Mouse (Mus musculus): ENCODE data around the gene Glrx5. TPM values are rescaled to one million over a fixed set of nuclear protein-coding genes. Genes with fewer than 3 reads are reported as not detected.

Glrx5 gene
- polyA plus RNA-seq, 1 experiment = 69.7 TPM

DNA sequence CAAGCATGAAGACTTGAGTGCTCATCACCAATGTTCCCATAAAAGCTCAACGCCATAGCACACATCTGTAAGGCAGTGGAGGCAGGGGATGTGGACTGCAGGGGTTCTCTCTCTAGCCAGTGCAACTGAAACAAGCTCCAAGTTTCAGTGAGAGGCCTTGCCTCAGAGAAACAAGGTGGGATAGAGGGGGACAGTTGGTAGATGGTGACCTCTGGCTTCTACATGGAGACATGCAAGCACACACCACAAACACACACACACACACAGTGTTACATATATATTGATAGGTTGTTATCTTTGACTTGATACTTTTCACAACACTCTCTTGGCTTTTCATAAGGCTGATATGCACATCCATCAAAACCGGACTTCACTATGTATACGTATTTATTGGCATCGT, 20.2 kb upstream of the Glrx5 start:
- TF ChIP-seq CTCF (IDR thresholded peaks at IDR 0.05; ENCODE audit: extremely low read depth, insufficient read depth, low read length) (no peak), POLR2A (IDR thresholded peaks at IDR 0.05; ENCODE audit: extremely low read depth, insufficient read depth, low read length) (no peak)
- H3K27ac ChIP-seq (ENCODE audit: insufficient read depth, low read length) = no peak overlapping the region
- H3K4me1 ChIP-seq (ENCODE audit: control insufficient read depth, insufficient read depth, low read length) = peaks cover 1% of the 10 kb centered on the region; the same call in 1 of the 2 replicates
- H3K4me3 ChIP-seq (ENCODE audit: insufficient read depth, low read length) = no peak overlapping the region

- H3K27ac ChIP-seq (ENCODE audit: insufficient read depth, low read length) = no peak overlapping the region
- peaks cover 1% of the 10 kb centered on the region; the same call in 1 of the 2 replicates for H3K4me1 ChIP-seq (ENCODE audit: control insufficient read depth, insufficient read depth, low read length)
- H3K4me3 ChIP-seq (ENCODE audit: insufficient read depth, low read length) = no peak overlapping the region
- no peak for TF ChIP-seq CTCF (IDR thresholded peaks at IDR 0.05; ENCODE audit: extremely low read depth, insufficient read depth, low read length)
- TF ChIP-seq POLR2A (IDR thresholded peaks at IDR 0.05; ENCODE audit: extremely low read depth, insufficient read depth, low read length) = no peak
Observed at GRCm38 (mm10) chr12:105013065-105013464, 19.4 kb upstream of the Glrx5 start.

DNA sequence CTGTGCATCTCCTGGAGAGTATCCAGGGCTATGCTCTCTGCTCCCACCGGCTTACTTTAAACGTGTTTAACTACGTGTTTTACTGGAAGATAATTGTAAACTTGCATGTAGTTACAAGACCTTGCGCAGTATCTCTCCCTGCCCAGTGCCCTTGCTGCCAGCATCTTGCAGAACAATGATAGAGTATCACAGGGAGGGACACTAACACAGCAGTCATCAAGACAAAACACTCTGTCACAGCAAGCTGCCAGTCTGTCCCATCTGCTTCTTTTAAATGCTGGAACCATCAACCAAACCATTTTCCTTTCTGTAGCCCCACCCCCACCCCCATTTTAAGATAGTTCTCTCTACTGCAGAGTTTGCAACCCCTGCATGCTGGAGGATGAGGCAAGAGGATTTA, 16.3 kb upstream of the Glrx5 start:
- TF ChIP-seq CTCF (IDR thresholded peaks at IDR 0.05; ENCODE audit: extremely low read depth, insufficient read depth, low read length) (no peak), POLR2A (IDR thresholded peaks at IDR 0.05; ENCODE audit: extremely low read depth, insufficient read depth, low read length) (no peak)
- Histone ChIP-seq H3K4me3 (ENCODE audit: insufficient read depth, low read length) (no peak overlapping the region), H3K27ac (ENCODE audit: insufficient read depth, low read length) (no peak overlapping the region), H3K4me1 (ENCODE audit: control insufficient read depth, insufficient read depth, low read length) (0 out of 2 replicates have a peak, but pooled peaks cover 1% of the 10 kb centered on the region)

GRCm38 (mm10) chr12:105016639-105017038, 15.8 kb upstream of the Glrx5 start:
- 0 out of 2 replicates have a peak overlapping the region, but pooled peaks have one; percentile 25 for H3K27ac ChIP-seq (ENCODE audit: insufficient read depth, low read length)
- 0 out of 2 replicates have a peak, but pooled peaks cover 1% of the 10 kb centered on the region for H3K4me1 ChIP-seq (ENCODE audit: control insufficient read depth, insufficient read depth, low read length)
- TF ChIP-seq CTCF (IDR thresholded peaks at IDR 0.05; ENCODE audit: extremely low read depth, insufficient read depth, low read length) (no peak), POLR2A (IDR thresholded peaks at IDR 0.05; ENCODE audit: extremely low read depth, insufficient read depth, low read length) (no peak)
- no peak overlapping the region for H3K4me3 ChIP-seq (ENCODE audit: insufficient read depth, low read length)

DNA sequence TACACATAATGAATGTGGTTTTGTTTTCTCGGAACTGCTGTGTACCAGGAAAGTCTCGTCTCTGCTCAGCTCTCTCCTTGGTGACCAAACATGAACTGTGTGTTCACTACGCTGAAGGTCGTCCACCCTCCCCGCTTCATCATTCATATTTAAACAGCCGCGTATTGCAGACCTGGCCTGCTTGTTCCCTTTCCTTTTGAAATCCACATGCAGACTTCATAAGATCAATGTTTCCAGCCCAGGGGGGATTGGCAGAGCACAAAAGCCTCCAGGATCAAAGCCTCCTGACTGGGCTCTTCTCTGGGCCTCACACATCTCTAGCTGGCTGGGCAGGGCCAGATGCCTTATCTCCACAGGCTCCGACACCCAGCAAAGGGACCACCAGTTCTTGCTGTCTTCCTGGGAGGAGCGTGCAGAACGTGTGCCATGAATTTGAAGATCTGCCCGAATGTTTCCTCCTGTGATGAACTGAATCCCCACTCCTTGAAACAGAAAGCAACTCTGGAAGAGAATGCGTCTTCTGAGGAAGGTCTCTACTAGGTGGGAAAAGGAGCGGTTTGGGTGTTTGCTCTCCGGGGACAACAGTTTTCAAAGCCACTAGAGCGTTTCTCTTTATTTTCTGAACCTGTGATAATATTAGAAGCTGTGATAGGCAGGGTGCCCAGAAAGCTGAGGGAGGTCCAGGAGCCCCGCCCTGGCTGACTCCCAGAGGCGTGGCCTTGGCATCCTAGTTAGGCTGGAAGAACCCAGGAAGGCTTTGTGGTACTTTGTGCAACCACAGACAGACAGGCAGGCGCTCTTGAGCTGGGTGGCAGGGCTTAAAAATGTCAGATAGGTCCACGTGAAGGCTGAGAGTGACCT, 12.9 kb upstream of the Glrx5 start:
- Histone ChIP-seq H3K4me3 (ENCODE audit: insufficient read depth, low read length) (no peak overlapping the region), H3K27ac (ENCODE audit: insufficient read depth, low read length) (peak overlapping the region; percentile 5), H3K4me1 (ENCODE audit: control insufficient read depth, insufficient read depth, low read length) (0 out of 2 replicates have a peak, but pooled peaks cover 1% of the 10 kb centered on the region)
- no peak for TF ChIP-seq CTCF (IDR thresholded peaks at IDR 0.05; ENCODE audit: extremely low read depth, insufficient read depth, low read length)
- no peak for TF ChIP-seq POLR2A (IDR thresholded peaks at IDR 0.05; ENCODE audit: extremely low read depth, insufficient read depth, low read length)

DNA sequence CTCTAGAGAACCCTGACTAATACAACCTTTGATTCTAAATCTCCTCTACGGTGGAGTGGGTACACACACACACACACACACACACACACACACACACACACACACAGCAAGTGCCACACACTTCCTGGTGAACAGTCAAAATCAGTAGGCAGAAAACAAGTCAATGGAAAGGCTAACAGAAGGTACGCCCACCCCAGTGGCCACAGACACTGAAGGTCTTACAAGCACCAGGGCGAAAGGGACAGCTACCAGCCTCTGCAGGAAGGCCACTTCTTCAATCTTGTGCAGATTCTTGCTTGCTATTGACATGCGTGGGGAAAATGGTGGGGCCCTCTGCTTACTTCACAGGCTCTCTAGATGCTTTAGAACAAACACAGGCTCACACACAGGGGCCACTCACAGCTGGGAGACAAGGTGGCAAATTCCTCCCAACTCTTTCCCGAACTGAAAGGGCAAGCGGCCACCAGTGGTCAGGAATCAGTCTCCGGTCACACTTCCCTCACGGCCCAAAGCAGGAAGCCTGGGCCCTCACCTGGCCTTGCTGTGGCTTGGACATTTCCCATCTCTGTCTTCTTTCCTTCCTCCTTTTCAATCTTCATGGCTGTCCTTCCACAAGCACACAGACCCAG, 10.9 kb upstream of the Glrx5 start:
- TF ChIP-seq POLR2A (IDR thresholded peaks at IDR 0.05; ENCODE audit: extremely low read depth, insufficient read depth, low read length) (no peak), CTCF (IDR thresholded peaks at IDR 0.05; ENCODE audit: extremely low read depth, insufficient read depth, low read length) (no peak)
- Histone ChIP-seq H3K4me3 (ENCODE audit: insufficient read depth, low read length) (no peak overlapping the region), H3K4me1 (ENCODE audit: control insufficient read depth, insufficient read depth, low read length) (0 out of 2 replicates have a peak, but pooled peaks cover 1% of the 10 kb centered on the region), H3K27ac (ENCODE audit: insufficient read depth, low read length) (no peak overlapping the region)

GRCm38 (mm10) chr12:105022141-105022540, 10.3 kb upstream of the Glrx5 start:
- no peak overlapping the region for H3K4me3 ChIP-seq (ENCODE audit: insufficient read depth, low read length)
- 0 out of 2 replicates have a peak, but pooled peaks cover 1% of the 10 kb centered on the region for H3K4me1 ChIP-seq (ENCODE audit: control insufficient read depth, insufficient read depth, low read length)
- no peak overlapping the region for H3K27ac ChIP-seq (ENCODE audit: insufficient read depth, low read length)
- TF ChIP-seq POLR2A (IDR thresholded peaks at IDR 0.05; ENCODE audit: extremely low read depth, insufficient read depth, low read length) = no peak
- TF ChIP-seq CTCF (IDR thresholded peaks at IDR 0.05; ENCODE audit: extremely low read depth, insufficient read depth, low read length) = no peak

DNA sequence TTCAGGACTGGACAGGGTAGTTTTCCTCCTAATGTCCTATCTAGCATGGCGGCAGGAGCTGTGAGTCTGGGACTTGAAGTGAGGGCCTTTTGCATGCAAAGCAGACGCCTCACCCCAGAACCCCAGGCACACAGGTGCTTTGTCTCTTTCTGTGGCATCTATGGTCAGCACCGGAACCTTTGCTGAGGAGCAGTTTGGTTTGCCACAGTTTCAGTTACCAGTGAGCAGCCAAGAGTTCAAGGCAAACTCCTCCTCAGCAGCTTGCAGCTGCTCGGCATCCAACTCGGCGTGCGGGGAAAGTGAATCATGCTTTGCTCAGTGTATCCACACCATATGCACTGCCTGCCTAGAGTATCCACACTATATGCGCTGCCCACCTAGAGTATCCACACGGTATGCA, 9.7 kb upstream of the Glrx5 start:
- H3K27ac ChIP-seq (ENCODE audit: insufficient read depth, low read length) = no peak overlapping the region
- no peak for TF ChIP-seq POLR2A (IDR thresholded peaks at IDR 0.05; ENCODE audit: extremely low read depth, insufficient read depth, low read length)
- TF ChIP-seq CTCF (IDR thresholded peaks at IDR 0.05; ENCODE audit: extremely low read depth, insufficient read depth, low read length) = no peak
- no peak overlapping the region for H3K4me3 ChIP-seq (ENCODE audit: insufficient read depth, low read length)
- 0 out of 2 replicates have a peak, but pooled peaks cover 1% of the 10 kb centered on the region for H3K4me1 ChIP-seq (ENCODE audit: control insufficient read depth, insufficient read depth, low read length)

GRCm38 (mm10) chr12:105025271-105025946, 7.1 kb upstream of the Glrx5 start:
- Histone ChIP-seq H3K4me3 (ENCODE audit: insufficient read depth, low read length) (no peak overlapping the region), H3K27ac (ENCODE audit: insufficient read depth, low read length) (no peak overlapping the region), H3K4me1 (ENCODE audit: control insufficient read depth, insufficient read depth, low read length) (no peaks in the 10 kb centered on the region)
- peak; percentile 87 for TF ChIP-seq CTCF (IDR thresholded peaks at IDR 0.05; ENCODE audit: extremely low read depth, insufficient read depth, low read length)
- TF ChIP-seq POLR2A (IDR thresholded peaks at IDR 0.05; ENCODE audit: extremely low read depth, insufficient read depth, low read length) = no peak
